Mouse (Mus musculus): ENCODE measurements around the gene Ier5. TPM values are rescaled to one million over a fixed set of nuclear protein-coding genes. Genes with fewer than 3 reads are reported as not detected.

Gene Ier5
- 5.8 and 5.9 TPM in 2 replicates for polyA plus RNA-seq (2015; fragmentation: Nextera tagmentation; extraction: Ambion mirVana)

DNA sequence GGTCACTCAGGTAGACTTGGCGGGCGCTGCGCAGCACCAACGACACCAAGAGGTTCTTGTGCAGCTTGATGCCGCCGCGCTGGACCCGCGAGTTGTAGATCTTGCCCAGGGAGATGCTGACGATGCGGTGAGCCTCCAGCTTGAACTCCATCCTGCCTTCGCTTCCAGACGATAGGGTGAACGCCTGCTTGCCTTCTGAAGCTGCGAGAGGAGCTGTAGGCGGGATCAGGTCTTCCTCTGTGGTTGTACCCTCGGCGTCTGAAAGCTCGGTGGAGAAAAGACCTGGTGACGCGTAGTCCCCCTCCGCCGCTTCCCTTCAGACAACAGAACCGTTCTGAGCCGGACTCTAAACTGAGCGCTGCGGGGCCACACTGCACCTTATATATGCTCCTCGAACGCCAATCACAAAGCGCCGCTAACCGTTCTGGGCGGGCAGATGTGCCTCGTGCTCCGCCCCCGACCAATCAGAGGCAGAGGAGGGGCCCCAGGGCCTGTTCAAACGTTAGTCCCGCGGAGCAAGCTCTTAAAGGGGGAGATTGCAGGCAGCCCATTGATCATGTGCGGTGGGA lies at the start of gene Ier5:
Ier5 (minus strand) TSS at position 357 of the 569 bp plus-strand sequence.

GRCm38 (mm10) chr1:155146572-155146980 lies 47.1 kb upstream of the Ier5 start, which contains the start of gene Mr1:
Gene Mr1 (minus strand): TSS chr1:155146814.

Other genes with a start within 250 kb of the Ier5 start
- gene Cacna1e, start 215.1 kb downstream of the Ier5 start, polyA plus RNA-seq (2015; fragmentation: Nextera tagmentation; extraction: Ambion mirVana): 0.57 and 0.69 TPM in 2 replicates
- gene Mr1, start 47.2 kb upstream of the Ier5 start, polyA plus RNA-seq (2015; fragmentation: Nextera tagmentation; extraction: Ambion mirVana): 6.2 and 7.3 TPM in 2 replicates
- 31.7 and 32.0 TPM in 2 replicates for gene Stx6, start 59.1 kb upstream of the Ier5 start, polyA plus RNA-seq (2015; fragmentation: Nextera tagmentation; extraction: Ambion mirVana)
- 5.7 and 6.8 TPM in 2 replicates for gene BC034090, start 144.8 kb upstream of the Ier5 start, polyA plus RNA-seq (2015; fragmentation: Nextera tagmentation; extraction: Ambion mirVana)

Data from urinary bladder, postnatal 0 days (tissue).